Mouse (Mus musculus) olfactory bulb, adult 2 months (tissue): Measurements from ENCODE around the gene Etl4.

Experiments used
- CTCF ChIP-seq: fragments of 200-500 bp; IDR thresholded peaks from 2 replicates; pipeline ENCODE4 v1.5.1; 2012; ENCODE audit warnings: low read depth, mild to moderate bottlenecking, low read length, moderate library complexity; ENCODE audit not compliant: insufficient read depth
- POLR2A ChIP-seq: fragments of 200-500 bp; IDR thresholded peaks from 2 replicates; pipeline ENCODE4 v1.6.1; 2012; ENCODE audit warnings: mild to moderate bottlenecking, low read depth, low read length, moderate library complexity; ENCODE audit not compliant: insufficient read depth

DNA sequence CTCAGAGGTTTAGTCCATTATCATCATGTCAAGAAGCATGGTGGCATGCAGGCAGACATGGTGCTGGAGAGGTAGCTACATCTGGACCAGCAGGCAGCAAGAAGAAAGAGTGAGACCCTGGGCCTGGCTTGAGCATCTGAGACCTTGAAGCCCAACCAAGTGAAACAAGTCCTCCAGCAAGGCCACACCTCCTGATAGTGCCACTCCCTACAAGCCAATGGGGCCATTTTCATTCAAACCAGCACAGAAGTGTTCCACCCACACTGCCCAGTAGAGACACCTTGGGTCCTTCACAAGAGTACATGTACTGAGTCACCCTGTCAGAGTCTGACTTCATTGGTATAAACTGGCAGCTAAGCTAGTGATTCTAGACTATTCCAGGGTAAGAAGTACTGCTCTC is 860.6 kb downstream of the Etl4 start:
- no peak for TF ChIP-seq CTCF
- no peak for TF ChIP-seq POLR2A
